Comparison of ENCODE assay signal across 8 mouse cellular contexts in the genomic region with DNA sequence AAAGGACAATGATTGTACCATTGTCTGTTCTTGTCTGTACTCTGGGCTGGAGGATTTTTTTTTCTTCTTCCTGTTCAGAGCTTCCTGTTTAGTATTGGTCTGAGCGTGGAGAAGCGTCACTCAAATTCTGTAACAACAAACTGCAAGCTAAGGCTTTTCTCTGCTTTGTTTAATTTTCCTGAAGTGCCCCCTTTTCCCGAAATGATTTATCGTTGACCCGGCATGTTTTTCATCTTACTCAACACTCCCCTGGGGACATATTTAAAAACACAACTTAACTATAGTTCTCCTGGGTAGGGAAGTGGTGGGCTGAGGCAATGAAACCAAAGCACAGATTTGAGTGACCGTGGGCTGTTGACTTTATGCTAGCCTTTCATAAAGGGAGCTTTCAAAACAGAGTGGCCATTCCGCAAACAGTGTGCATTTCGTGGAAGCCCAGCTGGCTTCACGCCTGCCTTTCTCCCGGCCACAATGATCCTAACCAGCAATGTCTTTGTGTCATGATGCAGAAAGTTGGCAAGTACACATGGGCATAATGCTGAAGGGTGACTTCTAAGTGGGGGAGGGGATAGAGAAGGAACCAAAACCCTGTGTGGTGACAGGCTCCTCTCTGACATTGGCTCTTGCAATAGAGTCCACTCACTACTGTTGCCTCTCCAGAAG.
DNase-seq lines count a peak whose midpoint lies in the region; ATAC-seq and TF ChIP-seq lines count a peak whose summit lies in the region.

No protein-coding gene starts in this region.

- H3K4me3 ChIP-seq in embryonic facial prominence, embryonic 10.5 days = no peak overlapping the region
- no peak overlapping the region for H3K4me3 ChIP-seq in kidney, postnatal 0 days (replicated peaks; ENCODE audit: low read depth, low read length)

- no peak overlapping the region for H3K4me2 ChIP-seq in kidney, postnatal 0 days (ENCODE audit: low read length)

- ATAC-seq in kidney, postnatal 0 days (replicated peaks; ENCODE audit: low FRiP score, low read depth) = 0 out of 2 replicates have a peak, but pooled peaks have one; percentile 17
- no peak for ATAC-seq in erythroid progenitor cell, adult 5-6 weeks (replicated peaks; ENCODE audit: low FRiP score, poor library complexity, severe bottlenecking)

- H3K27me3 ChIP-seq in embryonic facial prominence, embryonic 10.5 days (replicated peaks; ENCODE audit: low read depth, poor library complexity, severe bottlenecking) = no peaks in the 10 kb centered on the region
- H3K27me3 ChIP-seq in kidney, postnatal 0 days (ENCODE audit: insufficient read depth, low read length) = no peaks in the 10 kb centered on the region

- intact Hi-C loops in heart, postnatal 14 days (cut with DNase I) = loop anchor here (5.0 kb wide), 1 partner anchor 125 kb away; a partner anchor contains a TSS

- no peaks in the 10 kb centered on the region for H3K36me3 ChIP-seq in embryonic facial prominence, embryonic 10.5 days (replicated peaks)
- H3K36me3 ChIP-seq in kidney, postnatal 0 days (ENCODE audit: insufficient read depth, low read length) = no peaks in the 10 kb centered on the region

- no peak overlapping the region for H3K9ac ChIP-seq in kidney, postnatal 0 days (ENCODE audit: low read depth, low read length)

- TF ChIP-seq CTCF in kidney, postnatal 0 days (IDR thresholded peaks at IDR 0.05; ENCODE audit: low read depth) = no peak

- DNase-seq in heart, adult 11 months = peak; percentile 92
- DNase-seq in heart, postnatal 14 days = no peak
- peak; percentile 91 for DNase-seq in A20 (ENCODE audit: low read depth, low spot score)
- no peak for DNase-seq in embryonic facial prominence, embryonic 10.5 days (ENCODE audit: low spot score)
- DNase-seq in kidney, postnatal 0 days (ENCODE audit: low spot score) = peak; percentile 87
- peak; percentile 60 for DNase-seq in lung, postnatal 36 days
- DNase-seq in adrenal gland, postnatal 4 days (ENCODE audit: low spot score in 2 of 2) = no peak

- peaks cover 21% of the 10 kb centered on the region for H3K4me1 ChIP-seq in embryonic facial prominence, embryonic 10.5 days
- no peaks in the 10 kb centered on the region for H3K4me1 ChIP-seq in kidney, postnatal 0 days (replicated peaks; ENCODE audit: insufficient read depth, low read length)

- no peaks in the 10 kb centered on the region for H3K9me3 ChIP-seq in embryonic facial prominence, embryonic 10.5 days
- H3K9me3 ChIP-seq in kidney, postnatal 0 days (replicated peaks; ENCODE audit: low read length) = no peaks in the 10 kb centered on the region

- 48% methylated on average over 10 of the region's 10 CpGs for WGBS in embryonic facial prominence, embryonic 10.5 days
- WGBS in kidney, postnatal 0 days = 28% methylated on average over 10 of the region's 10 CpGs

- peak overlapping the region; percentile 54; the same call in 1 of the 2 replicates for H3K27ac ChIP-seq in embryonic facial prominence, embryonic 10.5 days (replicated peaks)
- peak overlapping the region; percentile 54 for H3K27ac ChIP-seq in kidney, postnatal 0 days

Comparison
In these comparisons a context has a peak if more than half of its experiments do, and no peak if none do; other contexts are left out.
1. DNase-seq: peak in heart, adult 11 months (single experiment), A20 (single experiment), kidney, postnatal 0 days (single experiment) and lung, postnatal 36 days (single experiment); none in heart, postnatal 14 days (0 of 2), embryonic facial prominence, embryonic 10.5 days (single experiment) and adrenal gland, postnatal 4 days (0 of 2).